Mouse (Mus musculus) urinary bladder, adult 18-20 months (tissue): ENCODE measurements around the gene Stk39.

Experiments
- DNase-seq, 2 experiments: peaks; one replicate each; pipeline ENCODE4 v3.0.0; 2022; ENCODE audit warnings: low spot score in 2 of 2, mixed read lengths in 2 of 2

Gene Stk39

DNA sequence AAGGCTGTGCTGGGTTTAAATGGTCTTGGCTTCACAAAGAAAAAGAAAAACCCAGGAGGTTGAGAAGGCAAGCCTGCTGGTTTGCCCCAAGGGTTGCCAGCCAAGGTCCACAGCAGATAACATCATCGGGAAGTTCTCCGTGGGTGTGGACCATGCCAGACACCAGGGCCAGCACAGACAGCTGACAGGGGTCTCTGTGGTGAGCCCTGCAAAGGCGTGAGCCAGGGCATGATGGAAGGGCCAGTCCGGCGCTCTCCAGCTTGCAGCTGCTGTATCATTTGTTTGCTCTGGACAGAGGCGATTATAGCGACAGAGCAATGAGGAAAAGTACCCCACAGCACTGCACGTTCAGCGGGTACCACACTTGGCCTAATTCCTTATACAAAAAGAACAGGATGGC, 126.8 kb downstream of the Stk39 start:
- DNase-seq: no peak

DNA sequence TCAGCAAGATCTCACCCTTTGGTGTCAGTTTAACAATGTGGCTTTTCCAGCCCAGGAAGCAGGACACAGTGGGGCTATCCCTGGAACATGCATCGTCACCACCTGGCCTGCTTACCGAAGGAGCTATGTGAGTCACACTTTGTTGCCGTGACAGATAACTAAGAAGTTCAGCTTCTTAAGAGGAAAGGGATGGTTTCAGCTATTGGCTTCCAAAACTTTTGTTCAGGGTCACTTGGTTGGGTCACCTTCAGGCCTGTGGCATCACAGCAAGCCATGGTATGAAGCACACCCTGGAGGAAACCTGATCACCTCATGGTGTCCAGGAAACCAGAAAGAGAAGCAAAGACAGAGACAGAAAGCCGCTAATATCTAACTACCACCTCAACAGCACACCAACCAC, 128.3 kb downstream of the Stk39 start:
- no peak for DNase-seq

DNA sequence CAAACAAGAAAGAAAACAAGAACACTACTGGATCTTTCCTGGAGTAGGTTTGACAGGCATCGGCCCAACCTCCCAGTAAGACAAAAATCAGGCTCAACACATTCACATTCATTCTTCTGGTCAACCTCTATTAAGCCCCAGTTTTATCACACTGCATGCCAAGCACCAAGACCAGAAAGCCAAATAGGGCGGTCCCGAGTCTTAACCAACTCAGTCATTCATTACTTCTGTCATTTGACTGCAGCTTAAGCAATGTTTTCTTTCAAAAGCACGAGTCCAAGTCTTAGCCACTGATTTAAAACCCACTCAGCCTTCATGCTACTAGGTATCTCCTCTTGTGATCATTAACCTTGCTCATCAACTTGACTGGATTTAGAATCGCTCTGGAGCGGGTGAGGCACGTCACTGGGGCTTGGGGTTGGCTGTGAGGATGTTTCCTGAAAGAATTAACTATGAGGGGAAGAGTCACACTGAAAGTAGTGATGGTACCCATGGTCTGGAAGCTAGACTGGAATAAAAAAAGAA, 129.9 kb downstream of the Stk39 start:
- no peak for DNase-seq

DNA sequence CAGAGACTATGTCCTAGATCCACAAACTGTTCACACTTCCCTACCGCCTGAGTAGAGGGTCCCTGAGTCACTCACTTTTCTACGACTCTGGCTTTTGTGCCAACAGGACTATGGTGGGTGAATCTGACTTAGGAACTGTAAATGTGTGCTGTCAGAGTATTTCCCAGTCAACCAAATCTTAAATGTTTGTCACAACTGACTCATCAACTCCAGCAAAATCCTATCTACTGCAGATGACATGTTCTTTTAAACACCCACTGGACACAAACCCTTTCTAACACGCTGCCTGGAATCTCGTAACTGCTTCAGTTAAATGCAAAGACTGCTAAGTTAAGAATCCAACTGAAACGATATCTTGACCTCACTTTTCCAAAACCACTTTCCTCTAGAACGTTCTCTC, 135.2 kb downstream of the Stk39 start:
- DNase-seq: no peak

DNA sequence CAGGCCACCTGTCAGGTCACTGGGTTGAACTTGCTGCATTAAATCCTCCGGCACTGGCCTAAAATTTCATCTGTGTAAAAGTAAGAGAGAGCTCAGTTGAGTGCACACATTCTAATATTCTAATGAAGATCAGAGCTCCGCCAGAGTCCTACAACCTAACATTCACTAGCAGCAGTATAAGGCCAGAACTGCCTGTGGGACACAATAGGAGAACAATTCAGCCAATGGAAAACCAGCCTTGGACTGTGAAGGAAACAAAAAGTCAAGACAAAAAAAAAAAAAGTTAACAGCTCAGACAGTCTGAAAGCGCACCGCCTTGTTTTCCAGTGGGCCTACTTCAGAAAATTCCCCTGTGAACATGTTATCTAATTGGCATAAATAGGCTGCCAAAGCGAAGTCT, 137.1 kb downstream of the Stk39 start:
- no peak for DNase-seq

DNA sequence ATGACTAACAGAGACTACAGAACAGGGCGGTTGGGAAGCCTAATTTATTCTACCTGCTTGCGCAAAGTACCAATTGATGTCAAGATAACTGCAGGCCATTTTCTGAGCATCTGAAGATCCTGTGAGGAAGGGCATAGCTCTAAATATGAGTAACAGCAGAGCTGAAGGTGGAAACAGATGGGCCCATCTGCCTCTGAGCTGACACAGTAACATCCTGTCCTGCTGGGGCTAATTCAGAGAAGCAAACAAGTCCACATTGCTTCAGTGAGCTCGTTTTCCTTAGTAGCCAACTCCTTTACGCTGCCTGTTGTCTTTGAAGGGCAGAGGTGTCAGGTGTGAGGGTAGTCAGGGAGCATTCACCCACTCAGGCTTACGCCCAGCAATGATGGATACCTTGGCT, 146.8 kb downstream of the Stk39 start:
- no peak for DNase-seq

DNA sequence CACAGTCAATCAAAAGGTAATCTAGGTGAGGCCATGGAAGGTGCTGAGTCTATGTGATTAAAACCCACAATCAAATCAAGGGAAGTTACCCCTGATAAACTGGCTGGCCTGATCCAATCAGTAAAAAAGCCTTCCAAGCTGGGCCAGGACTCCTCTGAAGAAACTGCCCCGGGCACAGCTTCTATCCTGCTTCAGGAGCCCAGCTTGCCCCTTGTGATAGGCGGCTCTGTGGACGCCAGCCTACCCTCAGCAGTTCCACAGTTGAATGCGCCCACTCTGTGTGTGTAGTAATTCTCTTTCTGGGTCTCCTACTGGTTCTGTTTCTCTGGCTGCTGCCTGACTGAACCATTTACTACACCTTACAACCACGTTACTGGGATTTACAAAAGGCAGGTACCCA, 150.8 kb downstream of the Stk39 start:
- DNase-seq: no peak

DNA sequence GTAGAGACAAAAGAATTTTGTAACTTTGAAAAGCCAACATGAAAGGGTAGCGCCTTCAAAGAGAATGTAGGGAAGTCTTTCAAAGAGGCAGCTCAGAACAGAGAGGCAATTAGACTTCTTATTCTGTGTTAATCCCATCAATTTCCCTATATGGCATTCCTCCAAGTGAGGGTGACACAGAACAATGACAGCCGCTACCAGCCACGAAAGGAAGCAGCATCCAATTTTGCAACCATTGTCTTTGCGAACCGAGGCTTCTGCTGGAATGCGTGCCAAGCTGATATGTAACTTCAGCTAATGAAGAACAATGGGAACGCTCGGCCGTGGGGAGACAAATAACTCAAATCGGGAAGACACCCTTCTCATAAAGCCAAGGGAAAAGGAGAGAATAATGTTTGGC, 151.4 kb downstream of the Stk39 start:
- no peak for DNase-seq

DNA sequence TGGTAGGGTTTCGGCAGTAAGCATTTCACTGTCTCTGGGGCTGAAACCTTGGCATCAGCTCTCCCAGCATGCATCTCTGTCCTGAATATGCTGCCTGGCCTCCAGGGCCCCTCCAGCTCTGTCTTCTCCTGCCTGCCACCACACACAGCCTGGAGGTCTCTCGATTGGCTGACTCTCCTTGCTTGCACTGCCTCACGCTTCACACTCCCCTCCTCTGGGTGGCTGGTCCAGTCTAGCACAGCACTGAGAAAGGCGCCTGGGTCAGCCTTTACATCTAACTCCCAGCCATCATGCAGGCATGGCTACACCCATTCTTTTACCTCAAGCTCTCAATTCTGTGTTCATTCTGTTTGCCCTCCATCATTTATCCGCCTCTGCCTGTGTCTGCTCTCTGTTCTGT, 153.6 kb downstream of the Stk39 start:
- no peak for DNase-seq

DNA sequence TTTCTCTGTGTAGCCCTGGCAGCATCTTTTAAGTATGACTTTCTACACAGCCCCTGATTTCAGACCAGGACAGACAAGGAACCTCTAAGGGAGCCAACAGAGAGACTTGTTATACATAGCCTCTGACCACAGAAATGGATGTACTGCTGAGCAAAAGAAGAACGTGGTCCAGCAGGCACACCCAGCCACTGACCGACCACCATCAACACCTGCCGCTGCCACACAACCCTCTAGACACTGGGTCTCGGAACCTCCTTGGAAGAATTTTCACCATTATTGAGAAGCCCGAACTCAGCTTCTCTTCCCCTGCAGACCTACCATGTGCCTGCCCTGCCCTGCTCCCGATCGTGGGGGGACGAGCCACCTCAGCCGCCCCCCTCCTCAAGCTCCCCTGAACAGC, 154.2 kb downstream of the Stk39 start:
- no peak for DNase-seq

DNA sequence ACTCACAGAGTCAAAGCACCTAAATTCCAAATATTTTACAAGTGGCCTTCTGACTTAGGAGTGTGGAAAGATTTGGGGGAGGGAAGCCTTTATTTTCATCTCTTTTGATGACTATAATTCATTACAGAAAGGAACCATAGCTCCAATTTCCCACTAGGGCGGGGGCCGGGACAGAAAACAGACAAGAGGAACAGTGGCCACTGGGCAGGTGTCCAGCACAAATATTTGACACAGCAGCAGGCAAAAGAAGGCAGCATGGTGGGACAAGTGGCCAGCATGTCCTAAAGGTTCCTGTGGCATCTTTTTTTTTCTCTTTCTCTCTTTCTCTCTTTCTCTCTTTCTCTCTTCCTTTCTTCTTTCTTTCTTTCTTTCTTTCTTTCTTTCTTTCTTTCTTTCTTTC, 154.6 kb downstream of the Stk39 start:
- no peak for DNase-seq

DNA sequence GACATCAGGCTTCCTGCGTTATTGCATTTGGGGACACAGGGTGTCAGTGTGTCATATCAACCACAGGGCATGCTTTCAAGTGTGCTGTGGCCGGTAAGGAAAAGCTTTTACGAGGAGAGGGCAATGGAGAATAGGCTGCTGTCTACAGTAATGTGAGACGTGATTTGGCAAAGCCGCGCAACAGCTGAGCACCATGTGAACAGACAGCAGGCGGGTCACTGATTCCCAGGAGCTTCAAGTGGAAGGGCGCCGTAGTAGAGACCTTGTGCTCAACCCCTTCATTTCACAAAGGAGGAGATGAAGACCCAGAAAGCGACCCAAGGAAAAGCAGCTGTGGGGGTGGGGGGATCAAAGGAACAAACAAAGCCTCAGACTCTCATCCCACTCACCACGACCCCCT, 156.8 kb downstream of the Stk39 start:
- no peak for DNase-seq

DNA sequence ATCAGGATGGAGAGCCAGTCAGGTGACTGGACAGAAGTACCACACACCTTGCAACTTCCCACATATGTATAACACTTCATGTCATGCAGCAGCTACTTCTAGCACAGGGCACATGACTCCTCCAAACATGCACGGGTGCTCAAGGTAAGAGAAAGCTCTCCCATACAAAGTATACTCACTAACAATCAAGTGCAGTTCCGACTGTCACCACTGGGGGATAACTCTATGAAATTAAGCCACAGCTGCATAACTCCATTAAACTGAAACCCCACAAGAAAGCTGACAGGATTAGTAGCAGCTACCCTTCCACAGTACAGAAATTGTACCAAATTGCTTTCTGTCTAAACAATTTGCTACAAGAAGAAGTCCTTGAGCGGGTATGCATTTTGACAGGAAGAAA, 161.9 kb downstream of the Stk39 start:
- no peak for DNase-seq

DNA sequence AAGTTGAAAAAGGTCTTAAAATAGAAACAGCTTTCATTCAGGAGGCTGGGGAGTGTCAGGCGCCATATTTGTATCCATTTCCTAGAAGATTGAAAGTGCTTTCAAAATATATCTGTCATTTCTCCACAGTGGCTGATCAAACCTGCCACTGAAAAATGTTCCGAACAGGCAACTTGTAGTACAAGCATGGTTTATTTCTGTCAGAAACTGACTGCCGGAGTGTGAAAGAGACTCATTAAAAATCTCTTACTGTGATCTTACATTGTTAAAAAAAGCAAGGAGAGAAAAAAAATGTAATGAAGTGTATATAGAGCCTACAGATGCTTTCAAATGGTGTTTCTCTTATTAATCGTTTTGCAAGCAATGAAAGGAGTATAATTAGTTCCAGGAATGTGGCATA, 165.5 kb downstream of the Stk39 start:
- no peak for DNase-seq

DNA sequence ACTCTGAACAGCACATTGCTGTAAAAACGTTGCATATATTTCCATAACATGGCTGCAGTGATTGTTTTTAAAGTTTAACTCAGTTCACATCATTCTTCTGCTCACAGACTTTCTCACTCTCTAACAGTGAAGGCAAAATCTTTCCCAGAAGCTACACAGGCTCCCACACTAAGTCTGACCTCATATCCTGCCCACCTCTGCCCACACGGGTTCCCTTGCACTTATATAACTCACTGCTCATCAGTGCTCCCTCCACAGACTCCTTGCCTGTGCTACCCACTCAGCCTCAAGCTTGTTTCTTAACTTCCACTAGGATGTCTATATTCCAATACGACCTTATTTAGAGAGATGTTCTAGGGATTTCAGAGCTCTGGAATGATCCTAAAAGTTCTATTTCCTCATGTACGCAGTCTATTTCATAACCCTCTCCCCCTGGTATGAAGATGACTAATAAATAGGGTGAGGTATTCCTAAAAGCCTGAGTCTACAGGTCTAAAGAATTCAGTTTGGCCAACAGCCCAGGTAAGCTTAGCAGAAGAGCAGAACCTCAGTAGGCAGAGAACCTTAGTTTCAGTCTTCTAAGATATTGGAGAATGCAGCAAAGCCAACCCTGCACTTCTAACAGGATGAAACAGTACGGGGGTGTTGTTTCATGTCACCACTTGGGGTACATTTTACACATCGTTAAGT, 167.2 kb downstream of the Stk39 start:
- DNase-seq: no peak

DNA sequence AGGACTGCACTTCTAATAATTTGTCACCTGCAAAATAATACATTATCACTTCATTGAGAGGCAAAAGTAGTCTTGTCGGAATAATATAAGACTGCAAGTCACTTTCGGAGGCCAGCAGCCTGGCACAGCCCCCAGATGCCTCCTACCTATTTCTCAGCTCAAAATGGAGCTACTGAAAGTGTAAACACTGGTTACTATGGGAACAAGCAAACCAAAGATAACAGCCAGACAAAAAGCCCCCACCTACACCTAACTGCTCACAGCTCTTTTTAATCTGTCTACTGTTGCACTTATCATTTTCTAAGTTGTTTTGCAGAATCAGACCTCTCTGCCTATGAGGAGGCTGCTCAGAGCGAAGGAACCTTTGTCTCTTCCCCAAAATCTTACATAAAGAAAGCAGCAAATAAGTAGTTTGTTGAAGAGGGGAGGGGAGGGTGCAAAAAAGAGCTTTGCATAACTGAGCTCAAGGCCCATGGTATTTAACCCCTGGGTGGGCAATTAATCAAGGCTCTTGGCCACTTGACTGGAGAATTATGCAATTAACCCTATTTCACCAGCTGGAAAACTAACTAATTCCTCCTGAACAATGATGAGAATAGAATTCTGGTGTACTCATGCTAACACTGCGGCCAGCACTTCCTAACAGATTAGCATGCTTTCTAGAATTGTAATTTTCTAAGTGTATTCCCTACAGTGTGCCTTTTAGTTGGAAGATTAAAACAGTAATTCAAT, 170.1 kb downstream of the Stk39 start:
- no peak for DNase-seq

DNA sequence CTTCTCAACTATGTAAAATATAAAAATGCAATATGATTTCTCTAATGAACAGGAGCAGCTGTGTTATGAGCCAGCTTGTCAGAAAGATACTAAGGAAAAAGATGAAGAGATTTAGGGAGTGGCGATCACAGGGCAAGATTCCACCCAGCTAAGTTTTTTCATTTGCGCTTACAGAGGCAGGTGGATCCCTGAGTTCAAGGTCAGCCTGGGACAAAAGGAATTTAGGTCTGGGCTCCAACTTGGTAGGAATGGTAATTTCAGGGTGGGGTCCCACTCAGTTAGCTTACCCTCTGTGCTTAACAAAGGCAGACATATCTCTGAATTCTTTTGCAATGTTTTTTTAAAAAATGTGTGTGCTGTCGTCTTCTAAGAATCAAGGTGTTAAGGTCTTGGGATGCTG, 173.7 kb downstream of the Stk39 start:
- DNase-seq: no peak

DNA sequence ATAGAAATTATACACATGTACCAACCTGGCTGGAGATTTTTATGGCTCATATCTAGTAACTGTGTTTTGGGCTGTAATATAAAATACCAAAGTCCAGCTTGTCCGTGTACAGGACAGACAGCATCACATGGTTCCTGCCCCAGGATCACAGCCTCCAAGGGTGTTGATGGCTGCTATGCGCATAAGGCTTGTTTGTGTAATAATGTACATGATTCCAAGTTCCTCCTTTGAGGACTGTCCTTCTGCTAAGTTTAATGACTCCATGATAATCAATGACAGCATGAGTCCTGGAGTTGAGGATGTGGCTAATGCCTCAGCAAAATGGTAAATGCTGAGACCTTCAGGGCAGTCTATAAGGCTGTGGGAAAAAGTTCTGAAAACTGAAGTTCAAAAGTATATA, 174.1 kb downstream of the Stk39 start:
- no peak for DNase-seq

DNA sequence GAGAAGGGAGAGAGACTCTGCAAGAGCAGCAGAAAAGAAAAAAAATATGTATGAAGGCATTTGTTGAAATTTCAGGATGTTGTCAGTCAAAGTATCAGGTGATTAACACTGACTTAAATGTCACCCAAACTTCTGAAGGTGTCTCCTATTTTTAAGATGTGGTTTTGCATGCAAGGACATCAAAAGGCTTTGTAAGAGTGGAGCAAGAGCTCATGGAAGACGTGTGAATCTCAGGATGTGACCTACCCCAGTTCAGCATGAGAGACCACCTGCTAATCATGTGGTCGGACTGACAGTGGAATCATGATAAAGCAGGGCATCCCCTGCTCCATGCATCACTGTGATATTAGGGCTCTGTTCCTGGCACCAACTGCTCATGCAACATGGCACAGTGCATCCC, 175.3 kb downstream of the Stk39 start:
- no peak for DNase-seq

DNA sequence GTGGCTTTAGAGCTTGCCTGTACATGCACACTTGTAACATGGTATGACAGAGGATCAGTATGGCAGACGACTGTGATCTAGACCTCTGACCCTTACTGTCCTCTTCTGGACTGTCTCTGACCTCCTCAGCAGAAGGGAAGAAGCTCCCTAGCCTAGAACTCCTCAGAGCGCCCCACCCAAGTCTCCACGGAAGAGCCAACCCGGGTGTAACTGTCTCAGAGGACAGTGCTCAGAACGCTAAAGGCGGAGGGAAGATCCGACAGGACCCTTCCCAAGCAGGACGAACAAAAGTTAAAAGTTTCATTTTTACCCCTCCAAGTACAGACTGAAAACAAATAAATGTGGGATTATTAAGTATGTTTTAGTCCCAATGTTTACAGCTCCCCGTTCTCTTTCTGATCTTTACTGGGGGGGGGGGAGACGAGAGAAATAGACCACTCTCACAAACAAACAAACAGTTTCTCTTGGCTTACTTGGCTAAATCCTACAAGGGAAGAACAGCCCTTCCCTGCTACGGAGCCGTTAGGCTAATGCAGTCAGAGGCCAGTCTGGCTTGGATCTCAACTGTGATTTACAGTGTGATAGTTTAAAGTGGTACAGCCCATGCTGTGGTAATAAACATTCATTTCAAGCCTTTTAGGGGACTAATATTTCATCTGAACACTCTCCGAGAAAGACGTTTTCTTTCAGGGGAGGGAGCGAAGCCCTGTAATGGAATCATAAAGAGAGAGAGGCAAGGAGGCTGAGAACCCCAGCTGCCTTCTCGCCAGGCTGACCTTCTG, 179.3 kb downstream of the Stk39 start:
- DNase-seq: peak in 1 of 2 experiments; percentile 11

DNA sequence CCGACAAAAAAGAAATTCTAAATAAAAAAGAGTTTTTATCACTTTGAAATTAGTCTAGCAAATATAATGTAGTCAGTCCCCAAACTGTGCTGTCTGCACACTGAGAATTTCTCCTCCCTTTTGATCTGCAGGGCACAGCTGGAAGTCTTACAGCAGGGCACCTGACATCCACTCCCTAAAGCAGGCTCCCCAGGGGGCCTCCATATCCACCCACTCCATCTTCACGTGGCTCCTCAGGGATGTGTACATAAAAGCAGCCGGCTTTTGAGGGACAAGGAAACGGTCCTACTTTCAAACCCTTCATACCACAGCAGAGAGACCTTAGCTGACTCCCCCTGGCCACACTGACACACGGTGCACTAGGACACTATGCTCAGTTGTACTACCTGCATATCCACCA, 180.2 kb downstream of the Stk39 start:
- DNase-seq: no peak

DNA sequence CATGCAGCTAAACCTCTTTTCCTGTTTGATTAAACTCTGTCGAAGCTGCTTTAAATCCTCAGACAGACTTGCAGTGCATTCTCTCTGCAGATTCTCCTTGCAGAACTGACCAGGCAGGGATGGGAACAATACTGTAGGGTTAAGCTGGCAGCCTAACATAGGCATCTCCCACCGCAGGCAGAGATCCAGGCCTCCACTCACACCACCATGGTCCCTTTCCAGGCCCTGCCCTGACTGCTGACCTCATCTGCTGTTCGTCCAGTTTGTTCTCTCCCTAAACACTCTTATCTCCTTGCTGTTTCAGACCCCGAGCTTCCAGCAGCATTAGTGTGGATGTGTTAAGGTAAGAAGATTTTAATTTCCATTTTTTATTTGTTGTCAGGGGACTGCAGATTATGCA, 182.1 kb downstream of the Stk39 start:
- no peak for DNase-seq

DNA sequence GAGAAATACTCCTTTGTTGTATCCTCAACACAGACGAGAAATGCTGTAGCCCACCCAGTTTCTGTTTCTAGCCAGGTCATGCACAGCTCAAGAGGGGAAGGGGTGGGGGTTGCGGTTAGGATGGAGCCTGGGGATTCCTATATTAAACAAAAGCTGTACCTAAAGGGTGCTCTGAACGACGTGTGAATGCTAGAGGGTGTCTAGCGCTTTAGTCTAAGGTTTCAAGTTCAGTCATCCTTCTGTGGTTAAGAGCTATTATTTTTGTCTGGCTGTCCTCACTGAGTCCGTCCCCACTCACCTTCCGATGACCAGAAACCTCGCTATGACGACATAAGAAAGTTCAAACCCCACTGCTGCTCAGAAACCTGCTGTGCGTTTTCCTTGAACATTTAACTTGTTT, 182.9 kb downstream of the Stk39 start:
- no peak for DNase-seq
